Mouse (Mus musculus) lung, embryonic 16.5 days (tissue): ENCODE measurements around the gene Hist1h4f. TPM values are rescaled to one million over a fixed set of nuclear protein-coding genes. Genes with fewer than 3 reads are reported as not detected.

Experiments
- ATAC-seq: fragments of 200-750 bp; cut with Nextera tagmentation; 2 replicates; pipeline ENCODE4 v1.8.0; 2017; ENCODE audit warnings: low read depth, mild to moderate bottlenecking, moderate library complexity
- H3K27ac ChIP-seq: fragments of 300-500 bp; sonication (generic); 2 replicates; pipeline ENCODE4 v1.5.1; 2014; ENCODE audit warnings: mild to moderate bottlenecking, control low read depth, low read length
- H3K27me3 ChIP-seq: fragments of 300-500 bp; sonication (generic); 2 replicates; pipeline ENCODE4 v1.6.1; 2014; ENCODE audit warnings: low read depth, low read length, mixed read lengths; ENCODE audit not compliant: control insufficient read depth, insufficient read depth
- H3K36me3 ChIP-seq: fragments of 300-500 bp; sonication (generic); 2 replicates; pipeline ENCODE4 v1.6.1; 2014; ENCODE audit warnings: low read length; ENCODE audit not compliant: control insufficient read depth, insufficient read depth
- H3K4me1 ChIP-seq: fragments of 300-500 bp; sonication (generic); replicated peaks from 2 replicates; pipeline ENCODE4 v1.6.1; 2014; ENCODE audit warnings: low read length, mixed read lengths; ENCODE audit not compliant: control insufficient read depth, insufficient read depth
- H3K4me2 ChIP-seq: fragments of 300-500 bp; sonication (generic); 2 replicates; pipeline ENCODE4 v1.6.1; 2014; ENCODE audit warnings: low read depth, low read length, control low read depth
- H3K4me3 ChIP-seq: fragments of 300-500 bp; sonication (generic); 2 replicates; pipeline ENCODE4 v1.5.1; 2014; ENCODE audit warnings: mild to moderate bottlenecking, low read length, control low read depth
- H3K9ac ChIP-seq: fragments of 300-500 bp; sonication (generic); 2 replicates; pipeline ENCODE4 v1.6.1; 2014; ENCODE audit warnings: low read length, control low read depth
- H3K9me3 ChIP-seq: fragments of 300-500 bp; sonication (generic); 2 replicates; pipeline ENCODE4 v1.6.1; 2016; ENCODE audit warnings: low read length; ENCODE audit not compliant: control insufficient read depth
- WGBS: fragments of 180-500 bp; shearing (Covaris S2); extraction: QIAGEN DNeasy Blood & Tissue Kit; methylation state at CpG from one replicate; pipeline ENCODE4 v1.1.7; 2014; 5-methylcytosine and 5-hydroxymethylcytosine counted together
- polyA plus RNA-seq: library from polyadenylated mRNA; unstranded; fragments of >200 nt; fragmentation: Nextera tagmentation; extraction: Ambion mirVana; gene quantifications from 2 replicates; pipeline ENCODE4 v1.2.1, GENCODE M21; 2015

The Hist1h4f gene
- polyA plus RNA-seq, 1 experiment from 2014 or later, result 0.78 TPM

DNA sequence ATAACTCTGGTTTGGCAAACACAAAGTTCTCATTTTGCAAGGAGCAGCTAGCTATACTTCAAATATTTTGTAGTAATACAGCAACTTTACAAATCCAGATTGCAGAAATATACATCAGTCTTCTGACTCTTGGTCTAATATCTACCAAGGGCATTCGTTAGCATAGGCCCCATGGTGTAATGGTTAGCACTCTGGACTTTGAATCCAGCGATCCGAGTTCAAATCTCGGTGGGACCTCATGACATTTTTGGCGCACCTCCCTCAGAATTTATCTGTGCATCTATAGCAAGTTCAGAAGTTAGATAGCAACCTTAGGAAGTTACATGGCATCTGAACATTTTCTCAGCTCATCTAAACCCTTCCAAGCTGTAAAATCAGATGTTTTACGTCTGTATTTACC, 32.6 kb downstream of the Hist1h4f start:
- peaks cover 4% of the 10 kb centered on the region for H3K4me1 ChIP-seq
- H3K27me3 ChIP-seq, result no peaks in the 10 kb centered on the region
- peak overlapping the region; percentile 73 for H3K4me2 ChIP-seq
- WGBS, result under 1% methylated on average over 6 of the region's 6 CpGs
- no peaks in the 10 kb centered on the region for H3K9me3 ChIP-seq
- H3K36me3 ChIP-seq, result no peaks in the 10 kb centered on the region
- peak overlapping the region; percentile 52 for H3K4me3 ChIP-seq
- peak overlapping the region; percentile 49 for H3K9ac ChIP-seq
- H3K27ac ChIP-seq, result peak overlapping the region; percentile 69
- peak; percentile 55 for ATAC-seq

DNA sequence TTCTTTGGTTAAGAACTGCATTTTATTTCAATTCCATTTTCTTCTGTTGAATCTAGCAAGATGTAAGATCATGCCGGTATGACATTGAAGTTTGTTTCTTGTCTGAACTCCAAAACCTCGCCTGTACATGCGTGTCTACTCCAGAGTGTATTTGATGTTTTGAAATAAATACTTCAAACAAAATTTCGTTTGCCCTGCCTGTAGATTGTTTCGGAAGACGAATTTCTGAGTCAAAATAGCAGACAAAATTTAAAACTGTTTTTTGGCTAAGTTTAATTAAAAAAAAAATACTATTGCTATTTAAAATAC, 33.2 kb downstream of the Hist1h4f start:
- Histone ChIP-seq H3K4me3 (peak overlapping the region; percentile 66), H3K4me2 (peak overlapping the region; percentile 94), H3K36me3 (no peaks in the 10 kb centered on the region), H3K9me3 (no peaks in the 10 kb centered on the region), H3K4me1 (peaks cover 4% of the 10 kb centered on the region), H3K27me3 (no peaks in the 10 kb centered on the region), H3K27ac (no peak overlapping the region), H3K9ac (no peak overlapping the region)
- under 1% methylated on average over 6 of the region's 6 CpGs for WGBS
- ATAC-seq, result 0 out of 2 replicates have a peak, but pooled peaks have one; percentile 15

DNA sequence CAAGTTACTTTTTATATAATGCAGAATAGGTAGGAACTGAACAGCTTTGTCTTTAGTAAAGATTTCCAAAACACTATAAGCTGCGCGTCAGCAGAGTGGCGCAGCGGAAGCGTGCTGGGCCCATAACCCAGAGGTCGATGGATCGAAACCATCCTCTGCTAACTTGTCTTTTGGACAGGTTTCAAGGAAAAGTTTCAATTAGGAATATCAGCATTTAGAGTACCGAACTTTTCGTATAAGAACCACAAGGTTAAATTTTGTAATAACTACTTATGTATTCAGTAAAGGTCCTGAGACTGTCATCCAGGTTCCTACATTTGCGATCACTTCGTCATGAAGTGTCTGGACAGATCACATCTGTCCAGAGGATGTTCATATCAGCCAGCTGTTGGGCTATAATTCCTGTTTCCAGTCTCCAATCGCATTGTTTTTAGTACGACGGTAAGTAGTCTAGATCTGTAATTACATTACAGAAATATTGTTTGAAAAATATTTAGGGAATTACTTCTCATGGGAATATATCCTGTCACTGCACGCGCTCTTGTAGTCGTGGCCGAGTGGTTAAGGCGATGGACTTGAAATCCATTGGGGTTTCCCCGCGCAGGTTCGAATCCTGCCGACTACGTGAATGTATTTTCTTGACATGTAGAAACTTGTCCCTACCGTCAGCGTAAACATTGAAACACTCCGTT, 33.7 kb downstream of the Hist1h4f start:
- WGBS, result under 1% methylated on average over 27 of the region's 27 CpGs
- Histone ChIP-seq H3K4me3 (peak overlapping the region; percentile 66), H3K9me3 (no peaks in the 10 kb centered on the region), H3K4me2 (peak overlapping the region; percentile 94), H3K9ac (peak overlapping the region; percentile 63), H3K27me3 (no peaks in the 10 kb centered on the region), H3K27ac (peak overlapping the region; percentile 83), H3K36me3 (no peaks in the 10 kb centered on the region), H3K4me1 (peaks cover 4% of the 10 kb centered on the region)
- ATAC-seq, result peak; percentile 88

DNA sequence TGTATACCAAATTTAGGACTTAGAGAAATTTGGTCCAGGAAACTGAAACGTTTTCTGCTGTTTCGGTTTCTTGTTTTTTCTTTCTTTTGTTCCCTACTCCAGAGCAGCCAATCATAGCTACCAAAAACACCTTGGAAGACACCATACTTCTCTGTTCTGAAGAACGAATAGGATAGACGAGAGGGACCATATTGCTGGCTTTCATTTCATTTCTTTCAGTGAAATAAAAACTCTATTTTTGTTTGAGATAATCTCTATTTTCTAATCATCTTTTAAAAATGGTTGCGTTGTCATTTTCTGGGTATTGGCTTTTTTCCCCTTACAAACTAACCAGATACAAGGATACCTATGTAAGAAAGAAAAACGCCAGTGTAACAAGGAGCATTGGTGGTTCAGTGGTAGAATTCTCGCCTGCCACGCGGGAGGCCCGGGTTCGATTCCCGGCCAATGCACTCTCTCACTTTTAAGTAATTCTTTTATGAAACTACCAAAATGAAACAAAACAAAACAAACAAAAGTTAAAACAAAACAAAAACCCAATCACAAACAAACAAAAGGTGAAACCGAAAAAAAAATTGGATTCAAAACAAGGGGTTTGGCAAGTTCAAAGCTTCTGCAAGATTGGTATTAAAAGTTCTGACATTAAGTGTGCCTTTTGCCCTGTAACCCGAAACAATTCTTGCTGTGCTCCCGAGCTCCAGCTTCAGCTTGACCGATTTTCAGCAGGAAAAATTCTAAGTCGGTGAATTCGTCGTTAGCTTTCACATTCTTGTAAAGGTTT, 34.4 kb downstream of the Hist1h4f start:
- Histone ChIP-seq H3K4me2 (peak overlapping the region; percentile 94), H3K9me3 (no peaks in the 10 kb centered on the region), H3K27me3 (no peaks in the 10 kb centered on the region), H3K4me3 (peak overlapping the region; percentile 66), H3K27ac (peak overlapping the region; percentile 83), H3K9ac (peak overlapping the region; percentile 63), H3K36me3 (no peaks in the 10 kb centered on the region), H3K4me1 (peaks cover 4% of the 10 kb centered on the region)
- peak; percentile 56 for ATAC-seq
- WGBS, result under 1% methylated on average over 19 of the region's 19 CpGs

DNA sequence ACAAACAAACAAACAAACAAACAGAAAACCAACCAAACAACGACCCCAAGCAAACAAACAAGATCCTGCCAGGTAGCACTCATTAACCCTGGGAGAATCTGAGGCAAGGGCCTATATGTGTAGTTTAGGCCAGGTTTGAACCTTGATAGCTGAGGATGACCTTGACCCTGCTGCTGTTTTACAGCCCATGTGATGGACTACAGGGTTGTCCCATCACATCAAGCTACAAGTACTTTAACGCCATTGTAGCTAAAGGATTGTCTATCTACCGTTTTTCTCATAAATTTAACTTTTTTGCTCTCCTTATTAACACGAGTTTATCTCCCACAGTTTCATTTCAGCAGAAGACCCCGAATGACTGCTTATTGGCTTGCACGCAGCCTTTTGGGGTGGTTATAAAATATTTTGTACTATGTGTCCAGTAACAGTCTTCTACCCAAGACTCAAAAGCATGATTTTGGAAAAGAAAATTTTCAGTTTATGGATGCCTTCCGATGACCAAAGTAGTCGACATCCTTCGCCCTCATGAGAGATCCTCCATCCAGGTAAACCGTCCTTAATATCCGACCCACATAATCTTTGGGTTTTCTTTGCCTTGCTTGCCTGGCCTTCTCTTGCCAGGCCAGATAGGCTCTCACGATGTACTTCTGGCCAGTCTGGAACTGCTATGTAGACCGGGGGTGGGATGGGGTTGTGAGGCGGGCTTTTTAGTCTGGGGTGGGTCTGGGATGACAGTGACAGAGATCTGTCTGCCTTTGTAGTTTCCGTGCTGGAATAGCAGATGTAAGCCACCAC, 35.4 kb downstream of the Hist1h4f start:
- Histone ChIP-seq H3K27me3 (no peaks in the 10 kb centered on the region), H3K4me3 (peak overlapping the region; percentile 37), H3K9ac (peak overlapping the region; percentile 57; the same call in 1 of the 2 replicates)

DNA sequence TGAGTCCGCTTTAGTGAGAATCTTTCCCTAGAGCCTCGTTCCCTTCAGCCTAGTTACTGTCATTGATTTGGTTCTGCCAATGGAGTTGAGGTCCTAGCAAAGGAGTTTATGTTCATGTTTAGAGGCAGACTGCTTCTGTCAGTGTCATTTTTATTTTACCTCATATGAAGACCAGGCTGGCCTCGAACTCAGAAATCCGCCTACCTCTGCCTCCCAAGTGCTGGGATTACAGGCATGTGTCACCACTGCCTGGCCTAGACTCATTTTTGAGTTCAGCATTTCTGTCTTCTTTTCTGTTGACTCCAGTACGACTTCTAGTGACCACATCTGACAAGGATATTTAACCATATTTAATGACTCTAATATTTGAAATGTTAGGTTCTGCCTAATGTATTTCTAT, 36.2 kb downstream of the Hist1h4f start:
- 78% methylated on average over 5 of the region's 5 CpGs for whole genome bisulfite sequencing
- Histone ChIP-seq H3K27me3 (no peaks in the 10 kb centered on the region), H3K9ac (no peak overlapping the region), H3K9me3 (no peaks in the 10 kb centered on the region), H3K4me2 (no peak overlapping the region), H3K4me3 (no peak overlapping the region), H3K36me3 (no peaks in the 10 kb centered on the region), H3K4me1 (peaks cover 4% of the 10 kb centered on the region), H3K27ac (no peak overlapping the region)
- ATAC-seq, result no peak

More for the DNA sequence above, 35.4 kb downstream of the Hist1h4f start:
- H3K27ac ChIP-seq, result 0 out of 2 replicates have a peak overlapping the region, but pooled peaks have one; percentile 22
- 47% methylated on average over 15 of the region's 15 CpGs for WGBS
- no peaks in the 10 kb centered on the region for H3K36me3 ChIP-seq
- peaks cover 4% of the 10 kb centered on the region for H3K4me1 ChIP-seq
- H3K4me2 ChIP-seq, result peak overlapping the region; percentile 60
- no peak for ATAC-seq
- H3K9me3 ChIP-seq, result no peaks in the 10 kb centered on the region

DNA sequence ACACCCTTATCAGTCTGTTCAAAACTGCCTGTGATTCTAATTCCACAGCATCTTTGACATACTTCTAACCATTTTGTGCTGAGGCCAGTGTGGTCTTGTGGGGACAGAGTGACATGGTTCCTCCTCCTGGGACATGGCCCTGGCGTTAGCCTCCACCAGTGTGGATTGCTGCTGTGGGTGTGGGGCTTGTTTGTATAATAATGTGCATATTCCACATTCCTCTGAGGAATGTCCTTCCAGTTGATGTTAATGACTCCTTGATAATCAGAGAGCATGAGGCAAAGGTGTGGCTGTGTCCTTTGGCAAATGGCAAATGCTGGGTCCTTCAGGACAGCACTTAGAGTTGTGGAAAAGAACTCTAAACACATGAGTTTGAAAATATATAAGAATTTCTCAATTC, 37.9 kb downstream of the Hist1h4f start:
- Histone ChIP-seq H3K4me3 (no peak overlapping the region), H3K9me3 (no peaks in the 10 kb centered on the region), H3K4me2 (no peak overlapping the region), H3K27me3 (no peaks in the 10 kb centered on the region), H3K27ac (no peak overlapping the region), H3K4me1 (peaks cover 4% of the 10 kb centered on the region), H3K36me3 (no peaks in the 10 kb centered on the region), H3K9ac (no peak overlapping the region)
- no peak for ATAC-seq
- WGBS, result 58% methylated on average over 1 of the region's 1 CpGs

DNA sequence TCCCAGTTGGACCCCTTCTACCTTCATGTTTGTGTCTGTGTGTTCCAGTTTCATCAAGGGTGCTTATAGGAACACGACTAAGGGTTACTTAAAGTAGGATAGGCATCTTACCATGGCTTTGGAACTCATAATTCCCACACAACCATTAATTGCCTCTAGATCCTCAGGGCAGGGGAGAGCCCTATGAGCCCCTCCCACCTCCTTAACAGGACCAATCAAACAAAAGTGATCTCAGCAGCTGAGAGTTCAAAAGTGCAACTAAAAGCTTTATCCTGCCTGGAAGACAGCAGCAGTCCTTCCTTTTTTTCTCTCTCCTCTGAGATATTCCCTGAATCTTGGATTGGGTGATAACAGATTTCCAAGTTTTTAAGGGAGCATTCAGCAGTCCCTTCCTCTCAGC, 41.3 kb downstream of the Hist1h4f start:
- no peak for ATAC-seq
- Histone ChIP-seq H3K4me2 (no peak overlapping the region), H3K4me3 (no peak overlapping the region), H3K27ac (no peak overlapping the region), H3K36me3 (no peaks in the 10 kb centered on the region), H3K9me3 (no peaks in the 10 kb centered on the region), H3K27me3 (no peaks in the 10 kb centered on the region), H3K4me1 (peaks cover 10% of the 10 kb centered on the region), H3K9ac (no peak overlapping the region)
- 4% methylated on average over 1 of the region's 1 CpGs for WGBS
